Mouse (Mus musculus): ENCODE results near the gene Dmbx1. TPM values are rescaled to one million over a fixed set of nuclear protein-coding genes. Genes with fewer than 3 reads are reported as not detected.

Gene Dmbx1
- not detected for polyA plus RNA-seq (2017; shearing (Covaris generic))

GRCm38 (mm10) chr4:115939295-115940102, at the start of gene Dmbx1:
TSS of gene Dmbx1 (minus strand) at chr4:115939926.

GRCm38 (mm10) chr4:115890553-115890952, 49.2 kb downstream of the Dmbx1 start, which contains the start of gene 6430628N08Rik:
TSS of gene 6430628N08Rik (plus strand) at chr4:115890665.

GRCm38 (mm10) chr4:115884022-115884421, 55.7 kb downstream of the Dmbx1 start, which contains the start of gene Kncn:
TSS of gene Kncn (plus strand) at chr4:115884400.

Other genes with a start within 250 kb of the Dmbx1 start
- gene Efcab14, start 202.2 kb downstream of the Dmbx1 start, polyA plus RNA-seq (2017; shearing (Covaris generic)) = 51.0 TPM
- 0.45 TPM for gene Tex38, start 158.9 kb downstream of the Dmbx1 start, polyA plus RNA-seq (2017; shearing (Covaris generic))
- 40.3 TPM for gene Atpaf1, start 155.1 kb downstream of the Dmbx1 start, polyA plus RNA-seq (2017; shearing (Covaris generic))
- 32.5 TPM for gene Mob3c, start 111.8 kb downstream of the Dmbx1 start, polyA plus RNA-seq (2017; shearing (Covaris generic))
- gene Mknk1, start 100.7 kb downstream of the Dmbx1 start, polyA plus RNA-seq (2017; shearing (Covaris generic)) = 58.6 TPM
- not detected for gene Kncn, start 55.5 kb downstream of the Dmbx1 start, polyA plus RNA-seq (2017; shearing (Covaris generic))
- not detected for gene 6430628N08Rik, start 49.3 kb downstream of the Dmbx1 start, polyA plus RNA-seq (2017; shearing (Covaris generic))
- 130 TPM for gene Faah, start 78.0 kb upstream of the Dmbx1 start, polyA plus RNA-seq (2017; shearing (Covaris generic))
- gene Nsun4, start 114.0 kb upstream of the Dmbx1 start, polyA plus RNA-seq (2017; shearing (Covaris generic)) = 34.9 TPM
- 446 TPM for gene Uqcrh, start 135.1 kb upstream of the Dmbx1 start, polyA plus RNA-seq (2017; shearing (Covaris generic))
- 40.3 TPM for gene Lrrc41, start 135.3 kb upstream of the Dmbx1 start, polyA plus RNA-seq (2017; shearing (Covaris generic))
- gene Rad54l, start 183.8 kb upstream of the Dmbx1 start, polyA plus RNA-seq (2017; shearing (Covaris generic)) = 2.9 TPM
- gene Pomgnt1, start 183.9 kb upstream of the Dmbx1 start, polyA plus RNA-seq (2017; shearing (Covaris generic)) = 53.9 TPM
- 0.17 TPM for gene Lurap1, start 211.4 kb upstream of the Dmbx1 start, polyA plus RNA-seq (2017; shearing (Covaris generic))
- not detected for gene Tspan1, start 227.7 kb upstream of the Dmbx1 start, polyA plus RNA-seq (2017; shearing (Covaris generic))
- not detected for gene 1700042G07Rik, start 233.4 kb upstream of the Dmbx1 start, polyA plus RNA-seq (2017; shearing (Covaris generic))
- not detected for gene Gm49337, start 233.5 kb upstream of the Dmbx1 start, polyA plus RNA-seq (2017; shearing (Covaris generic))

All from CD4-positive, CD25-positive, alpha-beta regulatory T cell (primary cell).